Mouse (Mus musculus) embryonic facial prominence, embryonic 11.5 days (tissue): ENCODE results near the gene Ppp1r11. TPM values are rescaled to one million over a fixed set of nuclear protein-coding genes. Genes with fewer than 3 reads are reported as not detected.

ENCODE experiments used
- ATAC-seq: fragments of 200-750 bp; cut with Nextera tagmentation; replicated peaks from 2 replicates; pipeline ENCODE4 v1.8.0; 2017; ENCODE audit warnings: low read depth; ENCODE audit not compliant: insufficient number of reproducible peaks, low FRiP score, low TSS enrichment
- DNase-seq: peaks from one replicate; pipeline ENCODE4 v3.0.0-alpha.2; 2015; ENCODE audit warnings: low spot score
- H3K27ac ChIP-seq: fragments of 300-500 bp; sonication (generic); replicated peaks from 2 replicates; pipeline ENCODE4 v1.5.1; 2014; ENCODE audit warnings: mild to moderate bottlenecking, low read depth, low read length, control low read depth
- H3K27me3 ChIP-seq: fragments of 300-500 bp; sonication (generic); 2 replicates; pipeline ENCODE4 v1.6.1; 2014; ENCODE audit warnings: mild to moderate bottlenecking, low read length, moderate library complexity, mixed read lengths; ENCODE audit not compliant: control insufficient read depth, insufficient read depth
- H3K36me3 ChIP-seq: fragments of 300-500 bp; sonication (generic); replicated peaks from 2 replicates; pipeline ENCODE4 v1.6.1; 2014; ENCODE audit warnings: low read depth, mild to moderate bottlenecking, low read length, moderate library complexity, mixed read lengths; ENCODE audit not compliant: control insufficient read depth, insufficient read depth
- H3K4me1 ChIP-seq: fragments of 300-500 bp; sonication (generic); 2 replicates; pipeline ENCODE4 v1.6.1; 2014; ENCODE audit warnings: low read length, mixed read lengths; ENCODE audit not compliant: control insufficient read depth, insufficient read depth
- H3K4me2 ChIP-seq: fragments of 300-500 bp; sonication (generic); 2 replicates; pipeline ENCODE4 v1.6.1; 2014; ENCODE audit warnings: low read depth, mild to moderate bottlenecking, control low read depth, low read length, moderate library complexity
- H3K4me3 ChIP-seq: fragments of 300-500 bp; sonication (generic); 2 replicates; pipeline ENCODE4 v1.5.1; 2014; ENCODE audit warnings: low read depth, low read length, control low read depth
- H3K9ac ChIP-seq: fragments of 300-500 bp; sonication (generic); replicated peaks from 2 replicates; pipeline ENCODE4 v1.6.1; 2014; ENCODE audit warnings: mild to moderate bottlenecking, control low read depth, low read length
- H3K9me3 ChIP-seq: fragments of 300-500 bp; sonication (generic); replicated peaks from 2 replicates; pipeline ENCODE4 v1.6.1; 2016; ENCODE audit warnings: mild to moderate bottlenecking, low read length, inconsistent platforms, mixed read lengths; ENCODE audit not compliant: control insufficient read depth
- WGBS: fragments of 180-500 bp; shearing (Covaris S2); extraction: QIAGEN DNeasy Blood & Tissue Kit; methylation state at CpG from one replicate; pipeline ENCODE4 v1.1.7; 2014; 5-methylcytosine and 5-hydroxymethylcytosine counted together
- polyA plus RNA-seq: library from polyadenylated mRNA; unstranded; fragments of >200 nt; fragmentation: Nextera tagmentation; extraction: Ambion mirVana; gene quantifications from 2 replicates; pipeline ENCODE4 v1.2.1, GENCODE M21; 2014

Ppp1r11 gene
- polyA plus RNA-seq, 1 experiment from 2014 or later = 136 TPM

GRCm38 (mm10) chr17:36903651-36904050 lies 47.9 kb downstream of the Ppp1r11 start:
- H3K4me1 ChIP-seq = no peaks in the 10 kb centered on the region
- no peaks in the 10 kb centered on the region for H3K27me3 ChIP-seq
- WGBS = 70% methylated on average over 3 of the region's 3 CpGs
- no peak overlapping the region for H3K4me3 ChIP-seq
- no peak for DNase-seq
- H3K36me3 ChIP-seq = no peaks in the 10 kb centered on the region
- no peaks in the 10 kb centered on the region for H3K9me3 ChIP-seq
- no peak overlapping the region for H3K4me2 ChIP-seq
- H3K9ac ChIP-seq = no peak overlapping the region
- H3K27ac ChIP-seq = no peak overlapping the region
- ATAC-seq = no peak

- Histone ChIP-seq H3K4me3 (no peak overlapping the region), H3K27ac (no peak overlapping the region), H3K9me3 (no peaks in the 10 kb centered on the region), H3K4me1 (no peaks in the 10 kb centered on the region), H3K36me3 (no peaks in the 10 kb centered on the region), H3K4me2 (no peak overlapping the region), H3K27me3 (no peaks in the 10 kb centered on the region), H3K9ac (no peak overlapping the region)
- WGBS = 35% methylated on average over 1 of the region's 1 CpGs
- DNase-seq (no peak), ATAC-seq (no peak)
These were observed 50.9 kb downstream of the Ppp1r11 start for GRCm38 (mm10) chr17:36900691-36901090.

- 90% methylated on average over 5 of the region's 5 CpGs for WGBS
- DNase-seq (no peak), ATAC-seq (no peak)
- Histone ChIP-seq H3K4me3 (no peak overlapping the region), H3K27ac (no peak overlapping the region), H3K4me1 (no peaks in the 10 kb centered on the region), H3K9ac (no peak overlapping the region), H3K27me3 (no peaks in the 10 kb centered on the region), H3K36me3 (no peaks in the 10 kb centered on the region), H3K9me3 (no peaks in the 10 kb centered on the region), H3K4me2 (no peak overlapping the region)
These were observed 51.5 kb downstream of the Ppp1r11 start for GRCm38 (mm10) chr17:36900001-36900400.

- no peak overlapping the region for H3K9ac ChIP-seq
- H3K27ac ChIP-seq = no peak overlapping the region
- H3K36me3 ChIP-seq = no peaks in the 10 kb centered on the region
- WGBS = 77% methylated on average over 4 of the region's 4 CpGs
- DNase-seq = no peak
- ATAC-seq = no peak
- no peak overlapping the region for H3K4me2 ChIP-seq
- no peak overlapping the region for H3K4me3 ChIP-seq
- H3K9me3 ChIP-seq = no peaks in the 10 kb centered on the region
- no peaks in the 10 kb centered on the region for H3K27me3 ChIP-seq
- H3K4me1 ChIP-seq = no peaks in the 10 kb centered on the region
These were observed 52.2 kb downstream of the Ppp1r11 start for GRCm38 (mm10) chr17:36899376-36899775.

Other genes starting within 250 kb of the Ppp1r11 start
- gene H2-M10.5, start 178.8 kb downstream of the Ppp1r11 start, polyA plus RNA-seq = not detected in 2 replicates
- gene H2-M10.6, start 139.6 kb downstream of the Ppp1r11 start, polyA plus RNA-seq = not detected in 2 replicates
- gene Trim26, start 114.6 kb downstream of the Ppp1r11 start, polyA plus RNA-seq = 36.0 and 38.2 TPM in 2 replicates
- 0.25 and 0.39 TPM in 2 replicates for gene Trim15, start 84.5 kb downstream of the Ppp1r11 start, polyA plus RNA-seq
- 5.9 and 7.4 TPM in 2 replicates for gene Trim10, start 82.2 kb downstream of the Ppp1r11 start, polyA plus RNA-seq
- not detected in 2 replicates for gene Trim40, start 61.6 kb downstream of the Ppp1r11 start, polyA plus RNA-seq
- gene Trim31, start 53.6 kb downstream of the Ppp1r11 start, polyA plus RNA-seq = not detected in 2 replicates
- 0.13 TPM in 1 of 2 replicates, not detected in the other for gene Rnf39, start 8.8 kb downstream of the Ppp1r11 start, polyA plus RNA-seq
- 96.7 and 104 TPM in 2 replicates for gene Znrd1, start 6.8 kb upstream of the Ppp1r11 start, polyA plus RNA-seq
- 8.0 and 9.3 TPM in 2 replicates for gene Znrd1as, start 6.9 kb upstream of the Ppp1r11 start, polyA plus RNA-seq
- not detected in 2 replicates for gene 2410137M14Rik, start 29.5 kb upstream of the Ppp1r11 start, polyA plus RNA-seq
- 0.39 and 0.45 TPM in 2 replicates for gene H2-M5, start 37.8 kb upstream of the Ppp1r11 start, polyA plus RNA-seq
- 102 and 110 TPM in 2 replicates for gene Zfp57, start 49.4 kb upstream of the Ppp1r11 start, polyA plus RNA-seq
- 0.20 TPM in 1 of 2 replicates, not detected in the other for gene Mog, start 71.7 kb upstream of the Ppp1r11 start, polyA plus RNA-seq
- 6.1 and 8.9 TPM in 2 replicates for gene Gabbr1, start 94.2 kb upstream of the Ppp1r11 start, polyA plus RNA-seq
- not detected in 2 replicates for gene Olfr90, start 136.8 kb upstream of the Ppp1r11 start, polyA plus RNA-seq
- not detected in 2 replicates for gene Olfr91, start 146.5 kb upstream of the Ppp1r11 start, polyA plus RNA-seq
- not detected in 2 replicates for gene Olfr92, start 168.3 kb upstream of the Ppp1r11 start, polyA plus RNA-seq
- not detected in 2 replicates for gene Olfr93, start 209.8 kb upstream of the Ppp1r11 start, polyA plus RNA-seq
- gene Ubd, start 242.2 kb upstream of the Ppp1r11 start, polyA plus RNA-seq = not detected in 2 replicates
- gene Olfr94, start 249.3 kb upstream of the Ppp1r11 start, polyA plus RNA-seq = not detected in 2 replicates